In the genomic region with DNA sequence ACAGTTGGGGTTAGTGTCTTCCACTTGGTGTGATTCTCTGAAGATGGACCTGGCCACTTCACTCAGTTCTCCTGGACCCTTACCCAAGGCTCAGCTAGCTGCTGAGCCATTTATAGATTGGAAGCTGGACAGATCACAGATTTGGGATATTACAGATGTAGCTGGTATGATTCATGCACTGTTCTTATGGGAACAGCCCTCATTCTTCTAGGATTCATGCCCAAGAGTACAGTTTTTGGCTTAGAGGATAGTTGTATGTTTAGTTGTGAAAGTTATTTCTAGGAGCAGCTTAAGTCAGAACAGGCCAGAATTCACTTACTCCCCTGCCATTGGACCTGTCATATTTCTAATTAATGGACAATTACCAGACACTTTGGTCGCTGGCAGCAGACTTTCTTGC, we compare ENCODE assay signal across 25 mouse cellular contexts. TPM values are rescaled to one million over a fixed set of nuclear protein-coding genes. Genes with fewer than 3 reads are reported as not detected.
"Had no signal": no experiment of that assay in that cellular context is flagged by ENCODE, and none has a peak within 500 bp of the region (broad histone marks: within the 10 kb centered on the region; RNA-seq: fewer than 3 reads in every experiment).

No protein-coding gene starts in this region.

- H3K4me2 ChIP-seq: lung, embryonic 15.5 days; midbrain, embryonic 11.5 days; midbrain, embryonic 13.5 days; midbrain, embryonic 15.5 days; neural tube, embryonic 12.5 days had no signal

- H3K9ac ChIP-seq: liver, postnatal 0 days; lung, embryonic 15.5 days; midbrain, embryonic 13.5 days; midbrain, embryonic 15.5 days; neural tube, embryonic 12.5 days had no signal

- DNase-seq: liver, postnatal 0 days; lung, adult 2 months; lung, postnatal 14 days; lung, postnatal 36 days; retina, postnatal 1 day; right cerebral cortex, adult 18-20 months; right cerebral cortex, postnatal 25 days; right cerebral cortex, postnatal 4 days; spleen, adult 18-20 months; thymus, adult 18-20 months; thymus, postnatal 14 days; thymus, postnatal 36 days had no signal

- H3K9me3 ChIP-seq: lung, embryonic 15.5 days; megakaryocyte, embryonic 14.5 days; midbrain, embryonic 13.5 days; midbrain, embryonic 15.5 days; neural tube, embryonic 12.5 days had no signal

- H3K27ac ChIP-seq: lung, embryonic 15.5 days; macrophage; midbrain, embryonic 13.5 days; midbrain, embryonic 15.5 days; neural tube, embryonic 12.5 days had no signal

- ATAC-seq: liver, postnatal 0 days; lung, postnatal 0 days; midbrain, embryonic 13.5 days; midbrain, embryonic 15.5 days had no signal

- H3K27me3 ChIP-seq: lung, embryonic 15.5 days; megakaryocyte, embryonic 14.5 days; midbrain, embryonic 13.5 days; midbrain, embryonic 15.5 days; neural tube, embryonic 12.5 days had no signal

- H3K4me3 ChIP-seq: lung, embryonic 15.5 days; megakaryocyte, embryonic 14.5 days; midbrain, embryonic 13.5 days; midbrain, embryonic 15.5 days; neural tube, embryonic 12.5 days had no signal

RNA-seq across cellular contexts. Expression of gene Vpreb1, which starts 42.8 kb away (rescaled TPM):
- total RNA-seq: midbrain, postnatal 0 days; monocyte, adult 5-6 weeks; neutrophil, adult 5-6 weeks had no signal
- polyA plus RNA-seq: macrophage; neural tube, embryonic 14.5 days had no signal

RNA-seq across cellular contexts. Expression of gene Igll1, which starts 49.7 kb away (rescaled TPM):
- total RNA-seq: midbrain, postnatal 0 days; monocyte, adult 5-6 weeks had no signal
- polyA plus RNA-seq: lung, adult 2 months; macrophage; midbrain, embryonic 11.5 days; midbrain, embryonic 15.5 days; midbrain, postnatal 0 days; neural tube, embryonic 12.5 days; neural tube, embryonic 14.5 days; small intestine, adult 2 months had no signal
